Mouse (Mus musculus) frontal cortex, adult 2 months (tissue): ENCODE data around the gene Enpp6. TPM values are rescaled to one million over a fixed set of nuclear protein-coding genes. Genes with fewer than 3 reads are reported as not detected.

Source experiments
- DNase-seq, 2 experiments: peaks; one replicate each; pipeline ENCODE4 v3.0.0; 2022; ENCODE audit warnings: low spot score in 1 of 2; ENCODE audit errors: extremely low spot score in 1 of 2
- polyA plus RNA-seq: library from polyadenylated mRNA; depleted of rRNA; stranded (reverse); fragments of >200 nt; gene quantifications from 2 replicates; pipeline ENCODE4 v1.2.3, GENCODE M21; 2012

Enpp6 gene
- polyA plus RNA-seq, 1 experiment = 4.2 TPM

- no peak for DNase-seq
Observed at GRCm38 (mm10) chr8:47058971-47059370, 72.3 kb downstream of the Enpp6 start.

GRCm38 (mm10) chr8:47061105-47061720, 74.5 kb downstream of the Enpp6 start:
- DNase-seq = no peak

GRCm38 (mm10) chr8:47067121-47067520, 80.4 kb downstream of the Enpp6 start:
- DNase-seq = peak in 1 of 2 experiments; percentile 5

GRCm38 (mm10) chr8:47069634-47070033, 82.9 kb downstream of the Enpp6 start:
- no peak for DNase-seq

- DNase-seq = no peak
Observed at GRCm38 (mm10) chr8:47072001-47072400, 85.3 kb downstream of the Enpp6 start.

- no peak for DNase-seq
Observed at GRCm38 (mm10) chr8:47075941-47076555, 89.4 kb downstream of the Enpp6 start.

- no peak for DNase-seq
Observed at GRCm38 (mm10) chr8:47080037-47080436, 93.3 kb downstream of the Enpp6 start.

GRCm38 (mm10) chr8:47082201-47083027, 95.7 kb downstream of the Enpp6 start:
- DNase-seq = peak in 1 of 2 experiments; percentile 34

GRCm38 (mm10) chr8:47090021-47090420, 103.3 kb downstream of the Enpp6 start:
- no peak for DNase-seq

GRCm38 (mm10) chr8:47105617-47106016, 118.9 kb downstream of the Enpp6 start:
- DNase-seq = no peak

GRCm38 (mm10) chr8:47114133-47114796, 127.6 kb downstream of the Enpp6 start:
- peak in 1 of 2 experiments; percentile 20 for DNase-seq

- no peak for DNase-seq
Observed at GRCm38 (mm10) chr8:47117336-47117735, 130.6 kb downstream of the Enpp6 start.

- DNase-seq = no peak
Observed at GRCm38 (mm10) chr8:47119895-47120294, 133.2 kb downstream of the Enpp6 start.

- no peak for DNase-seq
Observed at GRCm38 (mm10) chr8:47128859-47129258, 142.2 kb downstream of the Enpp6 start.

GRCm38 (mm10) chr8:47133381-47133780, 146.7 kb downstream of the Enpp6 start:
- DNase-seq = no peak

- no peak for DNase-seq
Observed at GRCm38 (mm10) chr8:47134736-47135135, 148.0 kb downstream of the Enpp6 start.

- DNase-seq = no peak
Observed at GRCm38 (mm10) chr8:47135586-47135985, 148.9 kb downstream of the Enpp6 start.

- DNase-seq = no peak
Observed at GRCm38 (mm10) chr8:47136047-47136446, 149.4 kb downstream of the Enpp6 start.

- peak in 1 of 2 experiments; percentile 31 for DNase-seq
Observed at GRCm38 (mm10) chr8:47145258-47145657, 158.6 kb downstream of the Enpp6 start.
